Mouse (Mus musculus): ENCODE results near the gene Rbm6. TPM values are rescaled to one million over a fixed set of nuclear protein-coding genes. Genes with fewer than 3 reads are reported as not detected.
A peak's percentile ranks its signal among the peaks of the same experiment; 100 is the strongest.

Gene Rbm6
- total RNA-seq, 2 experiments from 2014 or later = 25.1 to 25.2 TPM

DNA sequence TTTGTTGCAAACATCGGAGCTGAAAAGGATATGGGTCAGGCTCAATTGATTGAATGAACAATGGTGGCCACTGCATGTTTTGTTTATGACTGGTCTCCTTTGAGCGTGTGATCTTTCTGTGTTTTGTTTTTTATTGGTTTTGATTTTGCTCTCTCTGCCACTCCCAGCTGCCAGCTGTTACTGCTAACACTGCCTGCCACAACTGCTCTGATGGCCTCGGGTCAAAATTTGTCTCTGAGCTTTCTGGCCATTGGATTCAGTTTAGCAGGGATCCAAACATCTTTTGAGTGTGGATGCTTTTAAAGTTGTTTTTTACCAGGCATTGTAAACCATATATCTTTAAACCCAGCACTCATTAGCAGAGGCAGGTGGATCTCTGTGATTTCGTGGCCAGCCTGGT is 7.4 kb upstream of the Rbm6 start:
- no peak for DNase-seq

DNA sequence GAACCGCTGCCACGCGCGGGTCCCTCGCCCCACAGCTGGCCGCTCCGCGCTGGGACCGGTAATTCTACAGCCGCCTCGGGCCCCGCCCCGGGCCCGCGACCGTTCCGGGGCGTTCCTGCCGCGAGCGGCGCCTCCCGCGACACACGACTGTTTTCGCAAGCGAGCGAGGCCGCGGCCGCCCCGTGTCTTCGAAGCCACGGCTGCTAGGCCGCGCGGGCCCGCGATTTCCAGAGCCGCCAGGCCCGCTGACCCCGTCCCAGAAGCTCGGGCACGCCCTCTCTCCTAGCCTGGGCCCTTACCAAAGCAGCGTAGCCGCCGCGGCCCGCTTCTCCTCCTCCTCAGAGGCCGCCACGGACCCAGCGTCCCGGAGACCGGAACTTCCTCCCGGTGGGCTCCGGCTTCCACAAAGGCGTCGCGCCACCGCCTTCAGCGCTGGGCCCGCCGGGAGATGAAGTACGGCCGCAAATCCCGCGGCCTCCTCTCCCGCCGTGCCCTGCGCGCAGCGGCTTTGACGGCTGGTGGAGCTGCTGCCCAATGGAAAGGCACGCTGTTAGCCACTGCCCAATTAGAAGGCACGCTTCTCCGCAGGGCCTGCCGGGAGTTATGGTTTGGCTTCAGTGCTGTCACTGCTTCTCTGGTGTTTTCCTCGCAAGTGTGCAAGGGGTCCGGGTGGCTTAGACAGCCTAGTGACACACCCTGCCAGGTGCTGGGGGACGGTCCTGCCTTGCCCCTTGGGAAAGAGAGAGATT is 513 bp downstream of the Rbm6 start:
- DNase-seq = peak; percentile 94 to 98

DNA sequence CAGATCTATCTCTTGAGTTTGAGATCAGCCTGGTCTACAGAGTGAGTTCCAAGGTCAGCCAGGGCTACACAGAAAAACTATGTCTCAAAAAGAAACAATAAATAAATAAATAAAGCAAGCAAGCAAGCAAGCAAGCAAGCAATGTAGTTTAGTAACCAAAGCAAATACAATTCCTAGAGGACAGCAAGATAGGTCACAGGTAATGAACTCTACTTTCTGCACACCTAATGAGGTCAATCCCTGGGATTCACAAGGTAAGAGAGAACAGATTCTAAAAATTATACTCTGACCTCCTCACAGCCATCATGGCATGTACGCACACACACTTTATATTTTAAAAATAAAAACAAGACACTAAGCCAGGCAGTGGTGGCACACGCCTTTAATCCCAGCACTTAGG is 7.0 kb downstream of the Rbm6 start:
- no peak for DNase-seq

DNA sequence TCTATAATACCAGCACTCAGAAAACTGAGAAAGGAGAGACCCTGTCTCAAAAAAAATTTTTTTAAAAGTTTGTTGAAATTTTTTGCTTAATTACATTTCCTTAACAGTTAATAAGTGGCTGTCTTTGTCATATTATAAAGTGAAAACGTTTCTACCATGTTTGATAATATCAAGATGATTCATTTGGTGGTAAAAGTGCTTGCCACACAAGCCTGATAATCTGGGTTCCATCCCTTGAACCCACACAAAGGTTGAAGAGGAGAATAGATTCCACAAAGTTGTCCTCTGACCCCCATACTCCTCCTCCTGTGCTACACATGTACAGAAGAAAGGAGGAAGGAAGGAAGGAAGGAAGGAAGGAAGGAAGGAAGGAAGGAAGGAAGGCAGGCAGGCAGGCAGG is 8.5 kb downstream of the Rbm6 start:
- DNase-seq = no peak

DNA sequence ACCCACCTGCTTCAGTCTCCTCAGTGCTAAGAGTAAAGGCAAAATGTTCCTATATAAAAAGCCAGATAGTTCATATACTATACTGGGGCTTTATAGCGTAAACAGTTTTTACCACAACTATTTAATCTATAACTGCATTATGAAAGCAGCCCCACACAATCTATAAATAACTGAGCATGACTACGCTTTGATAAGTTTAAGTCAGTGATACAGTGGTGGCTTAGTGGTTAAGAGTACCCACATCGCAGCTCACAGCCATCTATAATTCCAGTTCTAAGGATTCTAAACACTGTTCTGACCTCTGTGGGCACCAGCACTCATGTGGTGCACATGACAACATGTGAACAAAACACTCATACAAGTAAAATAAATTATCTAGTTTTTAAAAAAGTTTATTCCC is 14.7 kb downstream of the Rbm6 start:
- no peak for DNase-seq

DNA sequence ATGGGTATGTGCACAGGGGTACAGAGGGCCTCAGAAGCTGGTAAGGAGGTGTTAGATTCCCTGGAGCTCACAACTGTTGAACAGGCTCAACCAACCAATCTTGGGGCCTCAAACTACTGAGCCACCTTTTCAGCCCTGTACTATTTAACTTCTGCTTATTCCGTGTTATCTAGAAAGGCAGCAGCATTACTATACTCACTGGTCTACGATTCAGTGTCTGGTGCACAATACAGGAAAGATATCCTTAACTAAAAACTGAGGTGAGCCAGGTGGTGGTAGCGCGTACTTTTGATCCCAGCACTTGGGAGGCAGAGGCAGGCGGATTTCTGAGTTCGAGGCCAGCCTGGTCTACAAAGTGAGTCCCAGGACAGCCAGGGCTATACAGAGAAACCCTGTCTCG is 24.1 kb downstream of the Rbm6 start:
- no peak for DNase-seq

DNA sequence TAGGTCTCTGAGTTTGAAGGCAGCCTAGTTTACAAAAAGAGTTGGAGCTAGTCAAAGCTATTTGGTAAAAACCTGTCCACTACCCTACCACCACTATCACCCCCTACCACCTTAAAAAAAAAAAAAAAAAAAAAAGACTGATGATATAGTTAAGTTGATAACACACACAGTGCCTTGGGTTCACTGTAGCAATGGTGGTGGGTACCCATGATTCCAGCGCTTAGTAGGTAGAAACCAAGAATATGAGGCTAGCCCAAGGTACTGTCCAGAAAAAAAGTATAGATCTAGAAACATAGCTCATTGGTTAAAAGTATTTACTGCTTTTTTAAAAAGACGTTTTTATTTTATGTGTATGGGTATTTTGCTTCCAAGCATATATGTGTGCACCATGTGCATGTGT is 30.3 kb downstream of the Rbm6 start:
- DNase-seq = no peak

DNA sequence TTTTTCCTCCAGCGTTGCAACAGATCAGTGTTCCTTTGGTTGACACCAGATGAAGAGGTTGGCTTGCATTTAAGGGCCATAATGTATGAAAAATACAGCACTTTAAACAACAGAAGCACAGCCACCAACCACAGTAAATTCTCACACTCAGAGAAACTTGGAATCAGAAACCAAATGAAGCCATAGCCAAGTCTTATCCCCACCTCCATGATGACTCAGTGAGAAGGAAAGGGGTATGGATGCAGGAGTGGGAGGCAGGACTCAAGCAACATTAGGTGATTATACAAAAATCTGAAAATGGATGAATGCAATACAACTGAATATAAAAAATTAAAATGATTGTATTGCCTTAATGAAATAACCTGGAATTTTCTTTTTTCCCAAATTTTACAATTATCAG is 34.2 kb downstream of the Rbm6 start:
- no peak for DNase-seq

DNA sequence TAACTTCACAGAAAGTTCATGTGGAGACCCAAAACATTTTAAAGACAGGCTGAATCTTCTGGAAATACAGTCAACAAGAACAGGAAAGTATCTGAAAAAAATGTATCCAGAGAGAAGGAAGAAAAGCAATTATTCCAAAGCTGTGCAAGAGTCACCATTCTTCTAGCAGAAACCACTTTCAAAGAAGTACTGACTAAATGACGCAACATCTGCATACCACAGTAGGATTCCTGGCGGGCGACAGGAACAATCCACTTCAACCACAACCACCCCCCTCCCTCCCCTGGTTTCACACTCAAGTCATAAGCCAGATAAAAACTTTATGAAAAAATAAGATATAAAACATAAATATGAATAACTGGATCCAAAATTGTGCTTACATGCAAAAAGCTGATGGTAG is 39.2 kb downstream of the Rbm6 start:
- DNase-seq = peak in 1 of 2 experiments; percentile 1

DNA sequence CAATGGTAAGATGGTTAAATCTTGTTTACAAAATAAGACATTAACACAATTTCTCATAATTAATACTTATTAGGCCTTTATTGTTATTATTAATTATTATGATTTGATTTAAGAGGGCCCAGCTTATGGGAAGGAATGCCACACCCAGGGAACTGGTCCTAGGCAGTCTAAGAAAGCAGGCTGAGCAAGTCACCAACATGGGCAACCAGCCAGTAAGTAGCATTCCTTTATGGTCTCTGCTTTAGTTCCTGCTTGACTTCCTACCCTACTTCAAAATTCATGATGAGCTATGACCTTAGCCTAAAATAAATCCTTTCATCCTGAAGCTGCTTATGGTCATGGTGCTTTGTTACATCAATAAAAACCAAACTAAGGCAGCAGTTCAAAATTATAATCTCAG is 41.3 kb downstream of the Rbm6 start:
- DNase-seq = no peak

DNA sequence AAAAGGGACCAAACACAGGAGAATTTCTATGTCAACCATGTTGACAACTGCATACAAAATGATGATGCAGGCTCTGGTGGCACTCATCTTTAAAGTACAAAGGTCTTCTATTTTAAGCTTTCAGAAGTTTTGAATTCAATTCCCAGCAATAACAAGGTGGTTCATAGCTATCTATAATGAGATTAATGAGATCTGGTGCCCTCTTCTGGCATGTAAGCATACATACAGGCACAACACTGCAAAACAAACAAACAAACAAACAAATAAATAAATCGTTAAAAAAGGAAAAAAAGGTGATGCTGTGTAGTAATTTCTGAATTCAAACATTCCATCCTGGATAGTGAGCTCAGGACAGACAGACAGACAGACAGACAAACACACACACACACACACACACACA is 60.9 kb downstream of the Rbm6 start:
- DNase-seq = no peak

DNA sequence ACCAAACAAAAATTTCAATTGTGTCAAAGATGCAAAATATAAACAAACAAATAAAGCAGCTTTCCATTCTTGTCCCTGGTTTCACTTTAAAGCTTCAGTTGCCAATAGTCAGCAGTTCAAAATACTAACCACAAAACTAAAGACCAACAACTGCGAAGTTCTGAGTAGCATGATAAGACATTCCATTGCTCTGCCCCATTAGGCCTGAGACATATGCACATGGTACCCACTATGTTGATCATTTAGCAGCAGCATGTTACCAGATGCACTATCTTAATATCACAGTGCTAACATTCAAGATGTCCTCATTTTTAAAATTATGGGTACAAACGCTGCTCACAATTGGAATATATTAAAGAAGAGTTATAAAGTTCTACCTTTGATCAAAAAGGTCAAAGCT is 62.1 kb downstream of the Rbm6 start:
- DNase-seq = no peak

DNA sequence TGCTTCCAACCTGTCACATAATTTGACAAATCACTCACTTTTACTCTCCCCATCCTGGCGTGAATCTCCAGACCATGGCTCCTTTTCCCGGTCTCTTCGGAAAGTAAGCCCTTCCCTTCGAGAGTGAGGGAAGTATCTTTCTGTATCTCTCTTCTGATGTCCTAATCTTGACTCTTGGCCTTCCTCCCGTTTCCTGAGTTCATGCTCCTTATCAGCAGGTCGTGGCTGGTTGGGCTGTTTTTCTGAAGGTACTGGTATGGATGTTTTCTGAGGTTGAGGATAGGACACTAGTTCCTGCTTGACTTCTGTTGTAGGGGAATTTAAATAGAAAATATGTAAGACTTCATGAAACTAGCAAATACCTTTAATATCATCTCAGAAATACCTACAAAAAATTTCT is 81.3 kb downstream of the Rbm6 start:
- DNase-seq = no peak

DNA sequence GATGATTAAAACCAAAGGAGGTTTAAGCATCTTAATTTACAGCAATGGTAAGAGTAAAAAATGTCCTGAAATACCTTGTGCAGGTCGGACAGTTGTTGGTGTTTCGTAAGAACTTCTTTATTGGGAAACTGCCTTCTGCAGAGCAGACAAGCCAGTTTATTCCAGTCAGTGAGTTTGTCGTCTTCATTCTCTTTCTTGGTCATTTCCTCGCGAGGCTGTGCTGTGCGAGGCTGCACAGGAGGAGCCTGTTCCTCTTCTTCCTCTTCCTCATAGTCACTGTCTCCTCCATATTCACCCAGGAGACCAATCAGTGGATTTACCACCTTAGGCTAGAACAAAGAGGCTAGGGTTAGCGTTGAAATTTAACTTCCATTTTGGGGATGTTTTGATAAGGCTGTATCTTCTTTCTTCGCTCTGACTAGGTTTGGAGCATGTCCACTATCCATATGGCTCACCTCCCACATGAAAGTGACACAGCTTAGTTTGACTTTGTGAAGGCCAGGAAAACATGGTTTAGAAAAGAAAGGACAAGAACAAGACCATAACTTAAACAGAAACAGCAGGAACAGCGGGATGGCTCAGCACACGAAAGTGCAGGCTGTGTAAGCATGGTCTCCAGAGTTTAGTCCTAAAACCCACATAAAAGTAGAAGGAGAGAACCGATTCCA is 90.4 kb downstream of the Rbm6 start:
- DNase-seq = no peak

DNA sequence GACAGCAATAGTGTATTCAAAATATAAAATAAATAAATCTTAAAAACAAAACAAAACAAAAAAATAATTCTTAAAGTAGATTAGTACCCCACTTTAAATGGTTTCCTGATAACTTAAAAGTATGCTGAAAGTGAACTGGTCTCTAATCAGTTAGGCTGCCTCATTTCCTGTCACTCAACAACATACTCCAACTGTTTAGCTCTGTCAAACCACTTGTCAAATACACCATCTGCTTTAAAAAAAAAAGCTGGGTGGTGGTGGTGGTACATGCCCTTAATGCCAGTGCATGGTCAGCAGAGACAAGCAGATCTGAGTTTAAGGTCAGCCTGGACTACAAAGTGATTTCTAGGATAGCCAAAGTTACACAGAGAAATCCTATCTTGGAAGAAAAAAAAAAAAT is 96.2 kb downstream of the Rbm6 start:
- no peak for DNase-seq

DNA sequence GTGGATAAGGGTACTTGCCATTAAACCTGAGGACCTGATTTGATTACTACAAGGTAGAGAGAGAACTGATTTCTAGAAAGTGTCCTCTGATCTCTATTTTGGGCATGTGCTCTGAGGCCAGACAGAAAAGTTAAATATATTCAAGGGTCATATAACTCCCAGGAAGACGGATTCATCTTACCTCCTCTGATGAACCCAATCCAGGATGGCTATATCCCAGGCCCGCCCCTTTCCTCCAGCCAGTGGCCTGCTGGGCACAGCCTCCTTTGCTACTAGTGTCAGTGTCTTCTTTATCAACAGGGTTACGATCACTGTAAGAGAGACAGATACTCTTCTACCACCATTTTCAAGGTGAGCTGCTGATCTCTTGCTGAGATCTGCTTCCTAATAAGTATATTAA is 98.6 kb downstream of the Rbm6 start:
- DNase-seq = no peak

DNA sequence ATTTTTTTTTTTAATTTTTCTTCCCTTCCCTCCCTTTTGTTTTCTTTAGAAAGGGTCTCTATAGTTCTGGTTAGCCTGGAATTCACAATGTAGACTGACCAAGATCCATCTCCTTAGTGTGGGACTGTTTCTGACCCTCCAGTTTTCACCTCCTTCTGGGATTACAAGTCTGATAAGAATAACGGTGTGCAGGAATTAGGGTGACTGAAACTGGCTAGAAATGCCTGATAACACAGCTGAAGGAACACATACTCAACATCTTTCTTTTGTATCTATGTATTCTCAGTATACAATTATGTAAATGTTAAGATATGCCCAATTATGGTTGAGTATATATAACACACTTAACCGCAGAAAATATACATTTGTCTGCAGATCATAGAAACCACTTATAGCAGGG is 101.3 kb downstream of the Rbm6 start:
- DNase-seq = no peak

DNA sequence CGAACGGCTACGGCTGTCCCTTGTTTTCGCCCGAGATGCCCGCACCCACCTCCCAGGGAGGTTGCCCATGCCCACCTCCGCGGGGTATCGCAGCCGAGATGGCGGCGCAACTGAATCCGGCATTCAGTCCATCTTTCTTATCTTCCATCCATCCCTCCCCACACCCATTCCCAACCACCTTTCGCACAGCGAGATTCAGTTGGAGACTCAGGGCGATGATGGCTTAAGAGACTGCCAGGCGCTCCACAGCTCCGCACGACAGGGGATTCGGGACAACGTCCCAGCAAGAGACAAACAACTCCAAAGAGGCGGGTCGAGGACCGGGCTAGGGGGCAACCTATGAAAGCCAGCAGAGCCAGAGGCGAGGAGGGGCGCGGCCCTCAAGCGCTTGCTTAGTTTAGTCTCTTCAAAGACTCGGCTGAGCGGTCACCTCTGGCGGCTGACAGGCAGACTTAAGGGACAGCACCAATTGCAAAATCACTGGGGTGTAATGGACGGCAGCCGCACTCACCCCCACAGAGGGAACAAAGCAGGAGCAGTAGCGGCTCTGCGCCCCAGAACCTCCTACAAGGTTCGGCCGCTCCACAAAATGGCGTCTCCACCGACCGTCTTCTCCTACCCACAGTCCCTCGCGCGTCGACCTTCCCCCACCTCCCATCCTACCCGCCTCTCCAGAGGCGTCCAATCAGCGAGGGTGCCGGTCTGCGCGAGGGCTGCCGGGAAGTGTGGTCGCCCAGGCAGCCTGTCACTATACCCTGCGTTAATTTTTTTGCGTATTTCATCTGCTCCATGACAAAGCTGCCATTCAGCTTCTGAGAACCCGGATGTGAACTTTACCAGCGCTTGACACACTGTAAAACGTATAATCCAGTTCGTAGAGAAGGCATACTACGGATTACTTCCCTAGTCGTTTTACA is 102.4 kb downstream of the Rbm6 start, which contains the start of gene Rbm5:
Rbm5 (minus strand) TSS at position 623 of the 917 bp plus-strand sequence.
- DNase-seq = peak; percentile 93 to 96

DNA sequence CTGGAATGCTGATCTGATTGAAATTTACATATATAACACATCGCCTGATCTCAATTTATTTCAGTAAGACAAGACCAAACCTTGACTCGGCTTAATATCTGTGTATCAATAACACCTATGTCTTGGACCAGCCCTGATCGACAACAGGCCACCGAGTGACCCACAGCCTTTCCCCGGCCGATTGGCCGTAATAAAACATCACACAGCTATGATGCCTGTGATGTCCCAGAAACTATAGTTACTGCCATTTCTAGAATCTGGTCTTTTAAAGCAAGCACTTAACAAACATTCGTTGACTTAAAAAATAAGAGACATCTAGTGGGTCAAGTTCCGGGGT is 103.0 kb downstream of the Rbm6 start:
- no peak for DNase-seq

DNA sequence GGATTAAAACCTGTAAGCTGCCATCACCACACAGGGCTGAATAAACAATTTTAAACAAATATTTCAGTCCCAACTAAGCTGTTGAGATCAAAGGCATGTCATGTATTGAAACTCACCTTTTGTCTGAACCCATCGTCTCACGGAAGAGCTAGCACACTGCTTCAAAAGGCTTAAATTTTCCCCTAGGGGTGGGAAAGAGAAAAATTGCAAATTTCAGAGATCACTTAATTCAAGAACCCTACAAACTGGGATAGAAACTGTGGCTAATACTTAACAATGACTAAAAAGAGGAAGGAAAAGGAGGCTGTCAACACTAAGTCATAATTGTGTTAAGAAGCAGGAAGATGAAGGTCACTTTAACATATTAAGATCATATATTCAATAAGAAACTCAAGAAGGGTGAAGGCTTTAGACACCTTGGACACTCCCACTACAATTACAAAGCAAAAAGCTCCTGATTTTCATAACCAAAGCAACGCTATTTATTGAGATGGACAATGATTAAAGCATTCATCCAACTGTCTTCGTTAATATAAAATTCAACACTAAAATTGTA is 103.5 kb downstream of the Rbm6 start:
- no peak for DNase-seq

DNA sequence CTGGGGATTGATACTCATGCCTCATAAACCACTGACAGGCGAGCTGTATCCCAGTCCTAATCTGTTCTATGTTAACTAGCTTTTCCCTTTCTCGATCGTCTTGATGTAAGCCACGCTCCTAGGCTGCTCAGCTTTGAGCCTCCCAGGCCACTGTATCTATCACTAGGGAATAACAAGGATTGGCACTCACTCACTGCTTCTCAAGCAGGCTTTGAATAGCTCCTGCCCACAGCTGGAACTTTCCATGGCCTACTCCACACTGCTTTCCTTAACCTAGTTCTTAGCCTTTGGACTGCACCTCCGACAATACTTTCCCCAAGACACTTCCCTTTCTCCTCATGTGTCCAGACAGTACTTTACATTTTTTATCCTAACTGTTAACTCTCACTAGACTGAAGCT is 104.2 kb downstream of the Rbm6 start:
- peak; percentile 29 to 30 for DNase-seq

DNA sequence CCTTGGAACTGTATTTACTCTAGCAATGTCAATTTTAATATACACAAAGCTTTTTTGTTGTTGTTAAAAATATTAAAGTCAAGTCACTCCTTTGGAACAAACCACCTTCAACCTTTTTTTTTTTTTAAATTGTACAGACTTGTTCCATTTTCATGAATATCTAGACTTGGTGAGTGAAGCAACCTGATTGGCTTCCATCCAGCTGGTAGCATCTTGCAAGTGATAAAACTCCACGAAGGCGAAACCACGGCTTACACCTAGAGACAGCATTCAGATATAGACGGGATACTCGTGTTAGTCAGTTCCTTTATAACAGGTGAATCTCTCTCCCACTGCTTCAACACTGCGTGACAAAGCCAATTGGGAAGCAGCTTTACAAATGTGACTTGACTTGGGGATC is 113.4 kb downstream of the Rbm6 start:
- no peak for DNase-seq

DNA sequence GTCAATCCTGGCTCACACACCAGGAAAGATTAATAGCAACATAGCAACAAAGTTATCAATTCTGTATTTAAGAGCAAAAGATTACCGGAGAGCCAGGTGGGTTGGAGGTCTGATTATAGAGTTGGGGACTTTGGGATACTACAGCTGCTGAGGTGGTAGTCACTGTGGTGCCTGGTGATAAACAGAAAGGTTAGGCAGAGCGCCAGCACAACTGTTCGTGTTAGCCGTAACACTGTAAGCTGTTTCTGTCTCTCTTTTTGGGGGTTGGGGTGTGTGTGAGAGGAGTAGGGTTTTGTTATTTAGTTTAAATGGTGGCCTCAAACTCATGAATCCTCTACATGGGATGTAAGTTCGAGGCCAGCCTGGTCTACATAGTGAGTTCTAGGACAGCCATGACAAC is 122.7 kb downstream of the Rbm6 start:
- DNase-seq = no peak
